Mouse (Mus musculus): ENCODE data around the gene S1pr4. TPM values are rescaled to one million over a fixed set of nuclear protein-coding genes. Genes with fewer than 3 reads are reported as not detected.

S1pr4 gene
- polyA plus RNA-seq, 1 experiment from 2014 or later = 0.72 TPM

DNA sequence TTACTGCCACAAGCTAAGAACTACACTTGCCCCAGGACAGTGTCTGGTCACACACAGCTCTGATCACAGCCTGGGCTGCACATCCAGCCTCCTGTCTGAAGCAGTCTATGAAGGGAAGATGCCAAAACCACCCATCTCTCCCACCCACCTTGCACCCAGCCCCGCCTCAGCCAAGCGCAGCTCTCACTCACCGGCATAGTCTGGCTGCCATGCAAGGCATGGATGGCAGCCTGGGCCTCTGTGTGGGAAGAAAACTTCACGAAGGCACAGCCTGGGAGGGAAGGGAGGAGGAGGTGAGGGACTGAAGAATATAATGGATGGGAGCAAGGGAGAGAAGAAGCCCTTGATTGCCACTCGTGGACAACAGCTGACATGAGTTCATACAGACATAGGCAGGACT, 30.7 kb downstream of the S1pr4 start:
- Histone ChIP-seq H3K36me3 (ENCODE audit: control insufficient read depth, insufficient read depth, low read length) (no peaks in the 10 kb centered on the region), H3K4me2 (replicated peaks; ENCODE audit: low read depth, low read length) (no peak overlapping the region), H3K27me3 (ENCODE audit: control insufficient read depth, insufficient read depth, low read length) (peaks cover 15% of the 10 kb centered on the region), H3K9ac (replicated peaks; ENCODE audit: low read depth, low read length) (no peak overlapping the region), H3K27ac (ENCODE audit: low read length) (no peak overlapping the region), H3K4me1 (ENCODE audit: control insufficient read depth, insufficient read depth, low read length) (0 out of 2 replicates have a peak, but pooled peaks cover 2% of the 10 kb centered on the region), H3K4me3 (ENCODE audit: low read depth, low read length) (no peak overlapping the region), H3K9me3 (ENCODE audit: control insufficient read depth, low read depth, low read length) (no peaks in the 10 kb centered on the region)
- ATAC-seq (ENCODE audit: insufficient number of reproducible peaks, insufficient read depth, low FRiP score, low read depth) = no peak
- 75% methylated on average over 5 of the region's 5 CpGs for WGBS

DNA sequence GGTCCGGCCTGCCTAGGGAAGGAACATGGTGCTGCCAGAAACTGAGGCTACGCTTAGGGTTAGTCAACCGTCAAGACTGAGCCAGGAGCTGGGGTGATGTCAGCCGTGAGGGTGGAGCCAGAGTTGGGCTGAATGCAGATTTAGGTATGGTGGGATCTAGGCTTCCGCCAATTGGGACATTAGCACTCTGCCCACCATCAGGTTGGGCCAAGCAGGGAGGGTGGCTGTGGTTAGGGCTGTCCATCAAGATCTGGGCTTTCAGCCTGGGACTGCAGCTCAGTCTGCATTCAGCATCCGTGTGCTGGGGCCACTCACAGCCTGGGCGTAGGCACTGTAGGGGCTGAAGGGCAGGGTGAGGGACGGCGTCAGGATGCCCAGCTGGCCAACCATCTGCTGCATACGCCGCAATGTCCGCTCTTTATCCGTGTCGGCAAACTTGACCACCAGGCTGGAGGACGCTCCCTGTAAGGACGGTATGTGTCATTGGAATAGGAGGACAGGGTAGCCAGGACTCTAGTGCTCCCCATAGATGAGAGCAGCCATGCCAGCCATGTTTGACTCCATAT, 32.2 kb downstream of the S1pr4 start:
- Histone ChIP-seq H3K27ac (ENCODE audit: low read length) (no peak overlapping the region), H3K36me3 (ENCODE audit: control insufficient read depth, insufficient read depth, low read length) (no peaks in the 10 kb centered on the region), H3K27me3 (ENCODE audit: control insufficient read depth, insufficient read depth, low read length) (peaks cover 22% of the 10 kb centered on the region), H3K9ac (replicated peaks; ENCODE audit: low read depth, low read length) (no peak overlapping the region), H3K4me3 (ENCODE audit: low read depth, low read length) (no peak overlapping the region), H3K4me1 (ENCODE audit: control insufficient read depth, insufficient read depth, low read length) (0 out of 2 replicates have a peak, but pooled peaks cover 2% of the 10 kb centered on the region), H3K4me2 (replicated peaks; ENCODE audit: low read depth, low read length) (no peak overlapping the region), H3K9me3 (ENCODE audit: control insufficient read depth, low read depth, low read length) (no peaks in the 10 kb centered on the region)
- ATAC-seq (ENCODE audit: insufficient number of reproducible peaks, insufficient read depth, low FRiP score, low read depth) = no peak
- 83% methylated on average over 16 of the region's 16 CpGs for WGBS

DNA sequence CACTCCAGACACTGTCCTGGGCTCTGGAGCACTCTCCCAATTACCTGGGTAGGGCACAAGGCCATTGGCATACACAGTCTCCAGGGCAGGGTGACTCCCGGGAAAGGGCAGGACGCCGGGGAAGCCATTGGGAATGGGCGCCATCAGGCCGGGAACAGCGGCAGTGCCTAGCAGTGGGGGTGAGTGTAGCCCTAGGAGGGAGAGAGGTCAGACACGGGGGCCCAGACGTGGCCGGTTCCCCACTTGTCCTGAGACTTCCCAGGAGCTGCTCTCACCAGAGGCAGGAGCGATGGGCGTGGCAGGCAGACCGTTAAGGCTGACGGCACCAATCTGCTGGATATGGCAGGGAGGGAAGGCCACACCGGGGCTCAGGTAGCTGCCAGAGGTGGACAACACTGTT, 33.1 kb downstream of the S1pr4 start:
- 0 out of 2 replicates have a peak, but pooled peaks cover 2% of the 10 kb centered on the region for H3K4me1 ChIP-seq (ENCODE audit: control insufficient read depth, insufficient read depth, low read length)
- H3K36me3 ChIP-seq (ENCODE audit: control insufficient read depth, insufficient read depth, low read length) = no peaks in the 10 kb centered on the region
- H3K4me2 ChIP-seq (replicated peaks; ENCODE audit: low read depth, low read length) = no peak overlapping the region
- no peak overlapping the region for H3K4me3 ChIP-seq (ENCODE audit: low read depth, low read length)
- H3K27ac ChIP-seq (ENCODE audit: low read length) = no peak overlapping the region
- peaks cover 26% of the 10 kb centered on the region for H3K27me3 ChIP-seq (ENCODE audit: control insufficient read depth, insufficient read depth, low read length)
- H3K9ac ChIP-seq (replicated peaks; ENCODE audit: low read depth, low read length) = no peak overlapping the region
- no peak for ATAC-seq (ENCODE audit: insufficient number of reproducible peaks, insufficient read depth, low FRiP score, low read depth)
- no peaks in the 10 kb centered on the region for H3K9me3 ChIP-seq (ENCODE audit: control insufficient read depth, low read depth, low read length)
- 58% methylated on average over 14 of the region's 14 CpGs for WGBS

DNA sequence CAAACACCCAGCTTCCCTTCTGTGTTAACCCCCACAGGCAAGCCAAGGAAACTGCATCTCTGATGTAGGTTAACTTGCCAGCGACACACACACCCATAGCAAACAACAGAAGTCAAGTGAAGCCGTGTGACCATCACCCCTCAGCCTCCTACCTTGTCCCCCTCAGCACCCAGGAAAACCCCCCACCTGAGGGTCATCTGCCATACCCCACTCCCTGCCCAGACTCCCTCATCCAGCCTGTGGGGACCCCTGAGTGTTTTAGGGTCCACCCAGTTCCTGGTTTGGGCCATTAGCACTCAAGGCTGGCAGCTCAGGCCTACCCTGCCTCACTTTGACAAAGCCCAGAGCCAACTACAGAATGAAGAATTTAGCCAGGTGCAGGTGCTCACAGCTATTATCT, 33.9 kb downstream of the S1pr4 start:
- Histone ChIP-seq H3K36me3 (ENCODE audit: control insufficient read depth, insufficient read depth, low read length) (no peaks in the 10 kb centered on the region), H3K4me3 (ENCODE audit: low read depth, low read length) (no peak overlapping the region), H3K9ac (replicated peaks; ENCODE audit: low read depth, low read length) (no peak overlapping the region), H3K4me2 (replicated peaks; ENCODE audit: low read depth, low read length) (no peak overlapping the region), H3K27ac (ENCODE audit: low read length) (no peak overlapping the region), H3K9me3 (ENCODE audit: control insufficient read depth, low read depth, low read length) (no peaks in the 10 kb centered on the region), H3K27me3 (ENCODE audit: control insufficient read depth, insufficient read depth, low read length) (peaks cover 30% of the 10 kb centered on the region), H3K4me1 (ENCODE audit: control insufficient read depth, insufficient read depth, low read length) (0 out of 2 replicates have a peak, but pooled peaks cover 2% of the 10 kb centered on the region)
- WGBS = 73% methylated on average over 2 of the region's 2 CpGs
- ATAC-seq (ENCODE audit: insufficient number of reproducible peaks, insufficient read depth, low FRiP score, low read depth) = no peak

DNA sequence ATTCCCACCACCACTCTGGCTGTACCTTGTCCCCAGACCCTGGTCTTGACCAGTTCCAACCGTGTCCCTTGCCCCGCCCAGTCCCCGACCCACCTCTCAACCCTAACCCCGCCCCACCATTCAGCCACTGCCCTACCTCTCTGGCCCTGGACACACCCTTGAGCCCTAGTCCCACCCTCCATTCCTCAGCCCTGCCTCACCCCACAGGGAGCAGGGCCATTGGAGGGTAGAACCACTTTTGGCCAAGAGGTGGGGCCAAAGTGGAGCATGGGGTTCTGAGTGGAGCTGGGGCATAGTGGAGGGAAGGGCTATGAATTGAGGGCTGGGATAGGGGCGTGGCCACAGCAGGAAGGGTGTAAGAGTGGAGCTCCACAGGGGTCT, 34.7 kb downstream of the S1pr4 start:
- H3K4me1 ChIP-seq (ENCODE audit: control insufficient read depth, insufficient read depth, low read length) = 0 out of 2 replicates have a peak, but pooled peaks cover 2% of the 10 kb centered on the region
- H3K4me3 ChIP-seq (ENCODE audit: low read depth, low read length) = no peak overlapping the region
- no peak overlapping the region for H3K4me2 ChIP-seq (replicated peaks; ENCODE audit: low read depth, low read length)
- WGBS = 6% methylated on average over 5 of the region's 5 CpGs
- peaks cover 37% of the 10 kb centered on the region for H3K27me3 ChIP-seq (ENCODE audit: control insufficient read depth, insufficient read depth, low read length)
- peak; percentile 80 for ATAC-seq (ENCODE audit: insufficient number of reproducible peaks, insufficient read depth, low FRiP score, low read depth)
- H3K9ac ChIP-seq (replicated peaks; ENCODE audit: low read depth, low read length) = no peak overlapping the region
- H3K27ac ChIP-seq (ENCODE audit: low read length) = no peak overlapping the region
- H3K36me3 ChIP-seq (ENCODE audit: control insufficient read depth, insufficient read depth, low read length) = no peaks in the 10 kb centered on the region
- no peaks in the 10 kb centered on the region for H3K9me3 ChIP-seq (ENCODE audit: control insufficient read depth, low read depth, low read length)

DNA sequence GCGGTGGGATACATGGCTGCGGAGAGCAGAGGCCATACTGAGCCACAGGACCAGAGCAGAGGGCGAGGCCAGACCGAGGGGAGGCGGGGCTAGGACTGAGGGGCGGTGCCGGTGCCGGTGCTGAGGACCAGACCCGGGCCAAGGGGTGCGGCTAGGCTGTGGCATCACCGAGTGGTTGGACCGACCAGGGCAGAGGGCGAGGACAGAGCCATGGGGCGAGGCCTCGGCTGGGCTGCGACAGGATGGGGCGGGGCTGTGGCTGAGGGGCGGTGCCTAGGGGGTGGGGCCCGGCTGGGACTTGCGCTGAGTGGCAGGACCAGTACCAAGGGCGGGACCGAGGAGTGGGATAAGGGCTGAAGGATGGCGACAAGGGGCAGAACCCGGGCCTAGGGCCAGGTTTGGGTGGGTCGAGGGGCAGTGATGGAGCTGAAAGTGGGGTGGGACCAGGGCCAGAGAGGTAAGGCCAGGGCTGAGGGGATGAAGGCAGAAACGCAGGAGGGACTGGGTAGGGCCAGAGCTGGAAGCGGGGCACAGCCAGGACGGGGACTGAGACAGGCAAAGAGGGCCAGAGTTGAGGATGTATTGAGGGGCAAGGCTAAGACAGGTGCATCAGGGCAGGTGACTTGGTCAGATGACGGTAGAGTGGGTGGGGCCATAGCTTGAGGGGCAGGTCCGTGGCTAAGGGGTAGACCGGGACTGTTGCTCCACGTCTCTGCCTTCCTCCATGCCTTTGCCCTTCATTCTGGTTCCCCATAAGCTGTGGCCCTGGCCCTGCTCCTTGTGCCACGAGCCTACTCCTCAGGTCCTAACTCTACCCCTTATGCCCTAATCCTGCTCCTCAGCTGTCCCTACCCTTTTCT, 35.3 kb downstream of the S1pr4 start:
- 0 out of 2 replicates have a peak, but pooled peaks cover 2% of the 10 kb centered on the region for H3K4me1 ChIP-seq (ENCODE audit: control insufficient read depth, insufficient read depth, low read length)
- no peaks in the 10 kb centered on the region for H3K36me3 ChIP-seq (ENCODE audit: control insufficient read depth, insufficient read depth, low read length)
- peak overlapping the region; percentile 39 for H3K4me2 ChIP-seq (replicated peaks; ENCODE audit: low read depth, low read length)
- WGBS = 4% methylated on average over 33 of the region's 33 CpGs
- no peak overlapping the region for H3K9ac ChIP-seq (replicated peaks; ENCODE audit: low read depth, low read length)
- peak; percentile 74 for ATAC-seq (ENCODE audit: insufficient number of reproducible peaks, insufficient read depth, low FRiP score, low read depth)
- peaks cover 41% of the 10 kb centered on the region for H3K27me3 ChIP-seq (ENCODE audit: control insufficient read depth, insufficient read depth, low read length)
- H3K27ac ChIP-seq (ENCODE audit: low read length) = no peak overlapping the region
- H3K4me3 ChIP-seq (ENCODE audit: low read depth, low read length) = peak overlapping the region; percentile 20
- H3K9me3 ChIP-seq (ENCODE audit: control insufficient read depth, low read depth, low read length) = no peaks in the 10 kb centered on the region

DNA sequence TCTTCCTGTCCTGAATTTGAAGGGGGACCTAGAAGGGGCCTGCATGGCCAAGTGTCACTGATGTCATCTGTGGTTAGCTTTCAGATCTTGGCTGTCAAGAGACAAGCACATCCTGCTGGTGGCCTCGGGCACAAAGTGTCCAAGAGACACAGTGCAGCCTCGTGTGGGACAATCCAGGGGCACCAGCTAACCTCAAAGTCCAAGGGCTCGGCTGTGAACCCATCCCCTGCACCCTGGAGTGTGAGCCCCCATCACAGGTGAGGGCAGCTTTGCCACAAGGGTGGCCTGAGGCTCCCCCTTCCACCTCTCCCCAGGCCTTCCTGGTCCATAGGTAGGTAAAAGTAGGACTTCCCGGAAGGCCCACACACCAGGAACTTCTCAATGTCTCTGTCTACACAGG, 36.4 kb downstream of the S1pr4 start:
- no peaks in the 10 kb centered on the region for H3K36me3 ChIP-seq (ENCODE audit: control insufficient read depth, insufficient read depth, low read length)
- peaks cover 41% of the 10 kb centered on the region for H3K27me3 ChIP-seq (ENCODE audit: control insufficient read depth, insufficient read depth, low read length)
- H3K4me1 ChIP-seq (ENCODE audit: control insufficient read depth, insufficient read depth, low read length) = 0 out of 2 replicates have a peak, but pooled peaks cover 2% of the 10 kb centered on the region
- H3K4me3 ChIP-seq (ENCODE audit: low read depth, low read length) = no peak overlapping the region
- 60% methylated on average over 4 of the region's 4 CpGs for WGBS
- no peak overlapping the region for H3K4me2 ChIP-seq (replicated peaks; ENCODE audit: low read depth, low read length)
- H3K27ac ChIP-seq (ENCODE audit: low read length) = no peak overlapping the region
- no peak overlapping the region for H3K9ac ChIP-seq (replicated peaks; ENCODE audit: low read depth, low read length)
- no peaks in the 10 kb centered on the region for H3K9me3 ChIP-seq (ENCODE audit: control insufficient read depth, low read depth, low read length)
- no peak for ATAC-seq (ENCODE audit: insufficient number of reproducible peaks, insufficient read depth, low FRiP score, low read depth)

DNA sequence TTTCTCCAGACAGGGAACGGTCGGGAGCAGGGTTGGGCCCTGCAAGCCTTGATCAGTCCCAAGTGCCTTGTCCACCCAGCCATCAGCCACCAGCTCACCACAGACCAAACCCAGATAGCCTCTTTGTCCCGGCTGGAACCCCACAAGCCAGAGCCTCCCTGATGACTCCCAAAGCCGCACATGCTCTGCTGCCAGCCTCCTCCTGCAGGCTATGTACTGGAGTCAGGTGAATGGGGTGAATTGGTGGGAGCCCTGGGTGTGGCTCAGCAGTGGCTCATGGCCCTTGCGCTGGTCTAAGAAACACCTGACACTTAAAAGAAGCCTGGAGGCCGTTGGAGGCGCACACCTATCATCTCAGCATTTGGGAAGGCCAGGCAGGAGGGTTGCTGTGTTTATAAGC, 37.0 kb downstream of the S1pr4 start:
- 0 out of 2 replicates have a peak, but pooled peaks cover 2% of the 10 kb centered on the region for H3K4me1 ChIP-seq (ENCODE audit: control insufficient read depth, insufficient read depth, low read length)
- WGBS = 70% methylated on average over 7 of the region's 7 CpGs
- H3K27ac ChIP-seq (ENCODE audit: low read length) = no peak overlapping the region
- H3K36me3 ChIP-seq (ENCODE audit: control insufficient read depth, insufficient read depth, low read length) = no peaks in the 10 kb centered on the region
- no peaks in the 10 kb centered on the region for H3K9me3 ChIP-seq (ENCODE audit: control insufficient read depth, low read depth, low read length)
- no peak overlapping the region for H3K9ac ChIP-seq (replicated peaks; ENCODE audit: low read depth, low read length)
- ATAC-seq (ENCODE audit: insufficient number of reproducible peaks, insufficient read depth, low FRiP score, low read depth) = no peak
- H3K4me2 ChIP-seq (replicated peaks; ENCODE audit: low read depth, low read length) = no peak overlapping the region
- no peak overlapping the region for H3K4me3 ChIP-seq (ENCODE audit: low read depth, low read length)
- H3K27me3 ChIP-seq (ENCODE audit: control insufficient read depth, insufficient read depth, low read length) = peaks cover 44% of the 10 kb centered on the region

Data from stomach, embryonic 14.5 days (tissue).